17 mouse cellular contexts compared by ENCODE assay signal in the genomic region with DNA sequence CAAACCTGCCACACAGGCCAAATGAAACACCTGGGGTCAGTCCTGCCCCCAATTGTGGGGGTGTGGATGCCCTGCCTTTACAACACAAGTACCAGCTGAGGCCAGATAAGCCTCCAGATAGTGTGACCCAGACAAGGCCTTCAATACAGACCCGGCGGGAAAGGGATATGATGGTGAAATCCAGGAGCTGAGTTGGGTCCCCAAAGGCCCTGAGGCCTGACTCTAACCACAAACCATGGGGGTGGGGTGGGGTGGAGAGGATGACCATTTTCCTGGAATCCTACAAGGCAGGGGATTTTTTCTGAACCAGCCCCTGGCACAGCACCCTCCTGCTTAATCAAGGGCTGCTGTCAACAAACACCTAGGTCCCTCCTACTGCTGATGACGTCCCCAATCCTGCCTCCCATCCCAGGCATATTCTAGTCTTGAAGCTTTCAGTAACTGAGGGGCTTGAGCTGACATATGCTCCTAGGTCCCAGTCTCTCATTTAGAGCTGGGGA. TPM values are rescaled to one million over a fixed set of nuclear protein-coding genes. Genes with fewer than 3 reads are reported as not detected.
DNase-seq lines count a peak whose midpoint lies in the region; ATAC-seq and TF ChIP-seq lines count a peak whose summit lies in the region.
"Had no signal": no experiment of that assay in that cellular context is flagged by ENCODE, and none has a peak within 500 bp of the region (broad histone marks: within the 10 kb centered on the region; RNA-seq: fewer than 3 reads in every experiment).

No protein-coding gene starts in this region.

- peaks cover 30% of the 10 kb centered on the region for H3K79me2 ChIP-seq in myocyte (ENCODE audit: control insufficient read depth, insufficient read depth)

- intact Hi-C loops in left cerebral cortex, postnatal 4 days (cut with DNase I) = no loop called here

- DNase-seq in 3T3-L1 (ENCODE audit: low read depth, low spot score) (peak; percentile 86), NIH3T3 (ENCODE audit: low read depth) (peak; percentile 74)
- DNase-seq in left cerebral cortex, adult 18-20 months (ENCODE audit: low spot score in 2 of 2) = no peak
- DNase-seq in left cerebral cortex, postnatal 4 days = no peak
- DNase-seq: cerebellum, adult 11 months; cerebellum, adult 9-11 months had no signal

- no peak for ATAC-seq in kidney, embryonic 15.5 days (replicated peaks; ENCODE audit: low FRiP score)
- no peak for ATAC-seq in kidney, embryonic 16.5 days (ENCODE audit: low FRiP score, low TSS enrichment)

- TF ChIP-seq POLR2A in myocyte (IDR thresholded peaks at IDR 0.05; ENCODE audit: insufficient read length, low read depth) = no peak

- H3K27ac ChIP-seq in kidney, embryonic 15.5 days = 0 out of 2 replicates have a peak overlapping the region, but pooled peaks have one; percentile 96
- no peak overlapping the region for H3K27ac ChIP-seq in kidney, embryonic 16.5 days (ENCODE audit: low read length)
- H3K27ac ChIP-seq: forebrain, embryonic 13.5 days; heart, adult 2 months; hindbrain, embryonic 13.5 days; intestine, embryonic 15.5 days had no signal

- H3K4me3 ChIP-seq in kidney, embryonic 15.5 days (replicated peaks) = no peak overlapping the region
- no peak overlapping the region for H3K4me3 ChIP-seq in kidney, embryonic 16.5 days (ENCODE audit: low read length)
- H3K4me3 ChIP-seq in myocyte = no peak overlapping the region

- H3K9ac ChIP-seq in kidney, embryonic 15.5 days = no peak overlapping the region
- H3K9ac ChIP-seq in kidney, embryonic 16.5 days (replicated peaks; ENCODE audit: low read length) = no peak overlapping the region
- H3K9ac ChIP-seq: intestine, embryonic 15.5 days had no signal

- H3K27me3 ChIP-seq in kidney, embryonic 15.5 days = no peaks in the 10 kb centered on the region
- H3K27me3 ChIP-seq in kidney, embryonic 16.5 days (ENCODE audit: insufficient read depth, low read length) = no peaks in the 10 kb centered on the region
- H3K27me3 ChIP-seq in myocyte (ENCODE audit: control insufficient read depth, insufficient read depth, insufficient read length) = no peaks in the 10 kb centered on the region
- H3K27me3 ChIP-seq: forebrain, embryonic 13.5 days; heart, embryonic 15.5 days; hindbrain, embryonic 13.5 days; intestine, embryonic 15.5 days; Patski had no signal

- no peak overlapping the region for H3ac ChIP-seq in myocyte (ENCODE audit: control insufficient read depth, insufficient read length)

- H3K4me1 ChIP-seq in kidney, embryonic 15.5 days = peaks cover 47% of the 10 kb centered on the region
- H3K4me1 ChIP-seq in kidney, embryonic 16.5 days (ENCODE audit: insufficient read depth, low read length) = peaks cover 41% of the 10 kb centered on the region

- no peaks in the 10 kb centered on the region for H3K9me3 ChIP-seq in kidney, embryonic 15.5 days (replicated peaks)
- H3K9me3 ChIP-seq in kidney, embryonic 16.5 days (ENCODE audit: low read length) = no peaks in the 10 kb centered on the region
- H3K9me3 ChIP-seq: forebrain, embryonic 10.5 days; forebrain, embryonic 13.5 days; heart, embryonic 15.5 days; hindbrain, embryonic 10.5 days; hindbrain, embryonic 13.5 days; intestine, embryonic 15.5 days had no signal

- WGBS in kidney, embryonic 15.5 days = 92% methylated on average over 3 of the region's 3 CpGs
- WGBS in kidney, embryonic 16.5 days = 92% methylated on average over 3 of the region's 3 CpGs

- H3K36me3 ChIP-seq in kidney, embryonic 15.5 days = peaks cover 13% of the 10 kb centered on the region
- peaks cover 3% of the 10 kb centered on the region; the same call in 1 of the 2 replicates for H3K36me3 ChIP-seq in kidney, embryonic 16.5 days (ENCODE audit: insufficient read depth, low read length)
- H3K36me3 ChIP-seq in myocyte (ENCODE audit: control insufficient read depth, insufficient read depth) = no peaks in the 10 kb centered on the region
- H3K36me3 ChIP-seq: heart, embryonic 15.5 days; intestine, embryonic 15.5 days had no signal

- H3K4me2 ChIP-seq in kidney, embryonic 15.5 days = 0 out of 2 replicates have a peak overlapping the region, but pooled peaks have one; percentile 73
- H3K4me2 ChIP-seq in kidney, embryonic 16.5 days (replicated peaks; ENCODE audit: low read depth, low read length) = no peak overlapping the region
- peak overlapping the region; percentile 22 for H3K4me2 ChIP-seq in myocyte (ENCODE audit: low read depth)
- H3K4me2 ChIP-seq: intestine, embryonic 15.5 days had no signal

TF ChIP-seq in myocyte, 11 proteins besides CTCF, POLR2A, EP300 and RAD21:
- no peak for TF ChIP-seq MAX (IDR thresholded peaks at IDR 0.05; ENCODE audit: low read depth)
- TF ChIP-seq E2F4 (IDR thresholded peaks at IDR 0.05; ENCODE audit: insufficient read depth) = no peak

RNA-seq across cellular contexts. Expression of gene Vasn, which starts 0.8 kb away (rescaled TPM):
- 22.7 and 23.5 TPM in 2 replicates for polyA plus RNA-seq in kidney, embryonic 15.5 days (2015; fragmentation: Nextera tagmentation; extraction: Ambion mirVana)
- polyA plus RNA-seq in kidney, embryonic 16.5 days (2015; fragmentation: Nextera tagmentation; extraction: Ambion mirVana) = 26.8 TPM in 2 replicates
- 34.7 TPM for polyA plus RNA-seq in myocyte (2012; fragmentation: generic; extraction: Trizol)
- total RNA-seq in left cerebral cortex, adult 18-20 months (2021) = 10 to 100 TPM; 11.5 to 11.6 TPM
- total RNA-seq in left cerebral cortex, postnatal 4 days (2021) = 1 to 10 TPM; 2.6 to 3.2 TPM

RNA-seq across cellular contexts. Expression of gene Dnaja3, which starts 0.8 kb away (rescaled TPM):
- 77.7 and 81.4 TPM in 2 replicates for polyA plus RNA-seq in kidney, embryonic 15.5 days (2015; fragmentation: Nextera tagmentation; extraction: Ambion mirVana)
- 89.6 and 95.3 TPM in 2 replicates for polyA plus RNA-seq in kidney, embryonic 16.5 days (2015; fragmentation: Nextera tagmentation; extraction: Ambion mirVana)
- 69.5 TPM for polyA plus RNA-seq in myocyte (2012; fragmentation: generic; extraction: Trizol)
- total RNA-seq in left cerebral cortex, adult 18-20 months (2021) = 10 to 100 TPM; 61.5 to 64.2 TPM
- total RNA-seq in left cerebral cortex, postnatal 4 days (2021) = 10 to 100 TPM; 40.0 to 40.2 TPM

RNA-seq across cellular contexts. Expression of gene Pam16, which starts 14.2 kb away (rescaled TPM):
- polyA plus RNA-seq in kidney, embryonic 15.5 days (2015; fragmentation: Nextera tagmentation; extraction: Ambion mirVana) = 90.1 and 92.6 TPM in 2 replicates
- 67.8 and 80.4 TPM in 2 replicates for polyA plus RNA-seq in kidney, embryonic 16.5 days (2015; fragmentation: Nextera tagmentation; extraction: Ambion mirVana)
- polyA plus RNA-seq in myocyte (2012; fragmentation: generic; extraction: Trizol) = 98.6 TPM
- 10 to 100 TPM; 72.1 to 86.6 TPM for total RNA-seq in left cerebral cortex, adult 18-20 months (2021)
- 10 to 100 TPM; 76.7 to 85.7 TPM for total RNA-seq in left cerebral cortex, postnatal 4 days (2021)

RNA-seq across cellular contexts. Expression of gene Coro7, which starts 40.6 kb away (rescaled TPM):
- polyA plus RNA-seq in kidney, embryonic 15.5 days (2015; fragmentation: Nextera tagmentation; extraction: Ambion mirVana) = 19.8 and 22.0 TPM in 2 replicates
- 21.4 and 24.0 TPM in 2 replicates for polyA plus RNA-seq in kidney, embryonic 16.5 days (2015; fragmentation: Nextera tagmentation; extraction: Ambion mirVana)
- 15.2 TPM for polyA plus RNA-seq in myocyte (2012; fragmentation: generic; extraction: Trizol)
- 10 to 100 TPM; 78.4 to 85.4 TPM for total RNA-seq in left cerebral cortex, adult 18-20 months (2021)
- 100 to 1,000 TPM in 1 of 2 experiments, 10 to 100 TPM in 1; 99.4 to 104 TPM for total RNA-seq in left cerebral cortex, postnatal 4 days (2021)

RNA-seq across cellular contexts. Expression of gene Glis2, which starts 44.4 kb away (rescaled TPM):
- 41.2 and 43.8 TPM in 2 replicates for polyA plus RNA-seq in kidney, embryonic 15.5 days (2015; fragmentation: Nextera tagmentation; extraction: Ambion mirVana)
- polyA plus RNA-seq in kidney, embryonic 16.5 days (2015; fragmentation: Nextera tagmentation; extraction: Ambion mirVana) = 43.6 and 53.6 TPM in 2 replicates
- 29.6 TPM for polyA plus RNA-seq in myocyte (2012; fragmentation: generic; extraction: Trizol)
- total RNA-seq in left cerebral cortex, adult 18-20 months (2021) = 10 to 100 TPM; 12.4 to 16.6 TPM
- total RNA-seq in left cerebral cortex, postnatal 4 days (2021) = 10 to 100 TPM; 29.0 to 32.8 TPM

Comparison
In these comparisons a context has a peak if more than half of its experiments do, and no peak if none do; other contexts are left out.
1. DNase-seq: peak in 3T3-L1 (single experiment) and NIH3T3 (single experiment); none in left cerebral cortex, adult 18-20 months (0 of 2) and left cerebral cortex, postnatal 4 days (single experiment).